Mouse (Mus musculus): ENCODE measurements around the gene Necab3.

- TF ChIP-seq CTCF (IDR thresholded peaks at IDR 0.05; ENCODE audit: control insufficient read depth, insufficient read depth, insufficient read length) (no peak), MAX (IDR thresholded peaks at IDR 0.05) (no peak), CEBPB (IDR thresholded peaks at IDR 0.05; ENCODE audit: low read depth) (no peak), USF1 (IDR thresholded peaks at IDR 0.05; ENCODE audit: low read depth) (no peak), MYOD1 (IDR thresholded peaks at IDR 0.05; ENCODE audit: control insufficient read depth, insufficient read length, low read depth) (no peak), MYOG (IDR thresholded peaks at IDR 0.05; ENCODE audit: control insufficient read depth, extremely low read depth, insufficient read length) (no peak), FOSL1 (IDR thresholded peaks at IDR 0.05; ENCODE audit: insufficient read depth, low read length, poor library complexity, severe bottlenecking) (no peak)
Observed at GRCm38 (mm10) chr2:154499717-154500247, 58.9 kb downstream of the Necab3 start.

Measured in C2C12 (cell line).